Mouse (Mus musculus) ES-E14 (cell line): ENCODE measurements around the gene Scnn1g. TPM values are rescaled to one million over a fixed set of nuclear protein-coding genes. Genes with fewer than 3 reads are reported as not detected.

Experiments used
- DNase-seq: peaks from one replicate; pipeline ENCODE4 v3.0.0-alpha.2; 2013; ENCODE audit warnings: low read depth, low spot score
- H3K27ac ChIP-seq: 2 replicates; pipeline ENCODE4 v1.5.1; 2012; ENCODE audit warnings: low read depth, mild to moderate bottlenecking, low read length, moderate library complexity, mixed read lengths; ENCODE audit not compliant: poor library complexity, insufficient read depth, severe bottlenecking
- H3K36me3 ChIP-seq: 2 replicates; pipeline ENCODE4 v1.6.1; 2012; ENCODE audit warnings: mild to moderate bottlenecking, low read length, moderate library complexity, mixed read lengths; ENCODE audit not compliant: control insufficient read depth, poor library complexity, insufficient read depth, severe bottlenecking
- H3K4me1 ChIP-seq, 2 experiments: fragments of 150-350 bp in 1 of 2; sonication (generic) in 1 of 2; 2 replicates each; pipeline ENCODE4 v1.6.1; 2012; ENCODE audit warnings: low read length in 2 of 2, mild to moderate bottlenecking in 1 of 2, mixed read lengths in 1 of 2; ENCODE audit not compliant: control insufficient read depth in 2 of 2, insufficient read depth in 2 of 2, poor library complexity in 1 of 2
- H3K4me3 ChIP-seq, 2 experiments: fragments of 150-350 bp in 1 of 2; sonication (generic) in 1 of 2; 2 replicates each; pipeline ENCODE4 v1.5.1; 2012; ENCODE audit warnings: low read length in 2 of 2, low read depth in 1 of 2, mild to moderate bottlenecking in 1 of 2, mixed read lengths in 1 of 2; ENCODE audit not compliant: insufficient read depth in 1 of 2, poor library complexity in 1 of 2, severe bottlenecking in 1 of 2
- H3K9ac ChIP-seq: 2 replicates; pipeline ENCODE4 v1.6.1; 2012; ENCODE audit warnings: low read depth, mild to moderate bottlenecking, low read length, mixed read lengths; ENCODE audit not compliant: poor library complexity, insufficient read depth, severe bottlenecking
- H3K9me3 ChIP-seq: fragments of 150-350 bp; sonication (generic); 2 replicates; pipeline ENCODE4 v1.6.1; 2012; ENCODE audit warnings: low read depth, mild to moderate bottlenecking, low read length; ENCODE audit not compliant: control insufficient read depth, insufficient read depth
- CHD2 ChIP-seq: IDR thresholded peaks from 2 replicates; pipeline ENCODE4 v1.6.1; 2014; ENCODE audit warnings: mild to moderate bottlenecking, low read depth, low read length, inconsistent platforms
- HCFC1 ChIP-seq: IDR thresholded peaks from 2 replicates; pipeline ENCODE4 v1.6.1; 2012; ENCODE audit warnings: low read length, inconsistent platforms, borderline replicate concordance; ENCODE audit not compliant: insufficient read depth
- MAFK ChIP-seq: IDR thresholded peaks from 2 replicates; pipeline ENCODE4 v1.6.1; 2014; ENCODE audit warnings: mild to moderate bottlenecking, low read depth, low read length, inconsistent platforms; ENCODE audit not compliant: insufficient read depth
- ZC3H11A ChIP-seq: IDR thresholded peaks from 2 replicates; pipeline ENCODE4 v1.6.1; 2012; ENCODE audit warnings: low read depth, mild to moderate bottlenecking, inconsistent platforms, low read length, borderline replicate concordance
- ZNF384 ChIP-seq: IDR thresholded peaks from 2 replicates; pipeline ENCODE4 v1.6.1; 2012; ENCODE audit warnings: low read depth, low read length, inconsistent platforms
- in situ Hi-C, 2 experiments: fragments of 600-800 bp; cut with MboI; formaldehyde crosslinking; loops; one replicate each; pipeline ENCODE4 v1.15.1; 2025; ENCODE audit warnings: low sequenced_read_pairs in 2 of 2, inconsistent platforms in 1 of 2; ENCODE audit not compliant: unreplicated experiment in 2 of 2
- total RNA-seq: library from RNA; depleted of rRNA; stranded (reverse); fragments of 300-350 nt; gene quantifications from 2 replicates; pipeline ENCODE4 v1.2.3, GENCODE M21; 2012

Gene Scnn1g
- total RNA-seq, 1 experiment = not detected

DNA sequence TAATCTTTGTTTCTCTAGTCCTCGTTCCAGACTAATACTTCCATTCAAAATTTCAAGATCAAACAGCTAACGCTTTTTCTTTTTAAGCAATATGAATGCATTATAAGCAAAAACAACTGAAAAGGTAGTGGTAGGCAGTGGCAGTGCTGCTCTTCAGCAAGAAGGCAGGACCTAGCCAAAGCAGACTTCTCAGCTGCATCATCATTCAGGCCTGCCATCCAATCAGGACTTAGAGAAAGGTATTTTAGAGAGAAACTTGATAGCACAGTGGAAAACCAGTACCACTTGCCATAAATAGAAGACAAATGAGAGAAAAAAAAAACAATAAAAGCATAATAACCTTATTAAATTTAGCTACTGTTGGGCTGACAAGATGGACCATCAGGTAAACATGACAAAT lies 29.2 kb upstream of the Scnn1g start:
- Histone ChIP-seq H3K27ac (no peak overlapping the region), H3K36me3 (no peaks in the 10 kb centered on the region), H3K9ac (no peak overlapping the region), H3K4me1 (no peaks in the 10 kb centered on the region), H3K9me3 (no peaks in the 10 kb centered on the region), H3K4me3 (no peak overlapping the region)
- in situ Hi-C loops = no loop called here
- TF ChIP-seq ZC3H11A (no peak), MAFK (no peak), HCFC1 (no peak), CHD2 (no peak), ZNF384 (no peak)
- no peak for DNase-seq

DNA sequence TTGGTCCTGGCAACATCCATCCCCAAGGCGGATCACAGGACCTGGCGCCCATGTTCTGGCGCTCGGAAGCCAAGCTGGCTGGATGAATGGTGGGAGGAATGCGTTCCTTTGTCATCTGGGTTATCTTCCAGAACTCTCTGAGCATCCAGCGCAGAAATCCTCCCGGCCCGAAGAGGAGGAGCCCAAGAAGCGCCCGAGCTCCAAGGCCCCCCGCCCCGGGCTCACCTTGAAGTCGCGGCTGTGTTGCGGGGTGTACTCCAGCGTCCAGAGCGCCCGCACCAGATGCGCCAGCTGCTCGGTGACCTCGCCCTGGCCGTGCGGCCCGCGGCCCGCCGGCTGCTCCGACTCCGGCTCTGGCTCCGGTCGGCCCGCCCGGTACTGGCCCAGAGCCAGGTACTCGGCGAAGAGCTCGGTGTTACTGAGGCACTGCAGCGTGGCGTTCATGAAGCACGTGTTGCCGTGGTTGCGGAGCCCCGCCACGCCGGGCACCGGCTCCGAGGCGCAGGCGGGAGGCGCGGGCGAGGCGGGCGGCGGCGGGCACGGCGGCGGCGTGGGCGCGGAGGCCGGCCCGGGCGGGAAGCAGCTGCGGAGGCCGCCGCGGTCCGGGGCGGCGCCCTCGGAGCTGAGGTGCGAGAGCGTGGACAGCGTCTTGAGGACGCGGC lies 27.7 kb upstream of the Scnn1g start:
- Histone ChIP-seq H3K9ac (peak overlapping the region; percentile 88), H3K4me1 (no peaks in the 10 kb centered on the region), H3K36me3 (no peaks in the 10 kb centered on the region), H3K27ac (no peak overlapping the region), H3K9me3 (no peaks in the 10 kb centered on the region), H3K4me3 (peak overlapping the region; percentile 73 to 94)
- DNase-seq = no peak
- in situ Hi-C loops = no loop called here
- no peak for TF ChIP-seq HCFC1
- no peak for TF ChIP-seq ZC3H11A

DNA sequence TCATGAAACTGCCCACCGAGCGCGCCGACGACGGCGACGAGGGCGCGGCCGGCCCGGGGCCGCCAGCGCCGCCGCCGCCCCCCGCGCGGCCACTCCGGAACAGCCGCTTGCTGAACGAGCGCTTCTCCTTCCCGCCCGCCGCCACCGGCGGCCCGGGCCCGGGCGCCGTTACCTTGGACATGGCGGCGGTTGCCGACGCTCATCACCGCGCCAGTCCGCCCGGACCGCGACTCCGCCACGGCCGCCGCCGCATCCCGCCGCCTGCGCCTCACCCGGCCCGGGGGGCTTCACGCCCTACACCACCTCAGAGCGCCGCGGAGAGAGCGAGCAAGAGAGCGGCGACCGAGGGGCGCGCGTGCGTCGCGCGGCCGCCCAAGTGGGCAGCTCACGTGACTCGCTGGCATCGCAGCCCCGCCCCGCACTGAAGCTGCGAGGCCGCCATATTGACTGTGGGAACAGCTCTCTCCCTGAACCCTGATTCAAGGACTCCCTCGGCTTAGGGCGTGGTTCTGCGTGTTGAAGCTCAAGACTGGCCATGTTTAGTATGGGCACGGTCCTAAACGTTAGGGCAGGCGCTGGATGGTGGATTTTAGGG lies 27.1 kb upstream of the Scnn1g start, which contains the start of gene Usp31:
Gene Usp31, minus strand, starts transcription at position 181 of the 595 bp plus-strand sequence.
- peak; percentile 98 for TF ChIP-seq HCFC1
- no peak for TF ChIP-seq ZNF384
- in situ Hi-C loops = no loop called here
- H3K36me3 ChIP-seq = no peaks in the 10 kb centered on the region
- no peaks in the 10 kb centered on the region for H3K9me3 ChIP-seq
- no peak within 1 kb of the TSS for H3K27ac ChIP-seq
- peak within 1 kb of the TSS; percentile 73 to 94 for H3K4me3 ChIP-seq
- peak; percentile 87 for DNase-seq
- H3K9ac ChIP-seq = peak within 1 kb of the TSS; percentile 88
- no peaks in the 10 kb centered on the region for H3K4me1 ChIP-seq

DNA sequence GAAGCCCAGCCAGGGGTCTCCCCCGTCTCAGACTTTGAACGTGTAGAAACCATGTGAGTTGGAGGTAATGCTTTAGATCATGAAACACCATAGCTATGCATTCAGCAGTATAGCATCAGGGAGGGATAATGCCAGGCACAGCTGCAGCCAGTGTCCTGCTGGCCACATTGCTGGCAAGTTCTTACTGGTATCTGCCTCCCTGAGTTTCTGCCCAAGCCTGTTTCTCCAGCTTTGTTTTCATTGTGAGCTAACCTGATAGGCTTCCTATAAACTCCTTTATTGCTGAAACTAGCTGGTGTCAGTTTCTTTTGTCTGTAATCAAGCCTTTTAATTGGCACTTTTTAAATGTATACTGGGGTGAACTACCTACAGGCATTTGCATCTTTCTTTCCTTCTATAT lies 23.1 kb upstream of the Scnn1g start:
- H3K36me3 ChIP-seq = no peaks in the 10 kb centered on the region
- DNase-seq = no peak
- H3K9me3 ChIP-seq = no peaks in the 10 kb centered on the region
- H3K4me3 ChIP-seq = no peak overlapping the region
- TF ChIP-seq ZNF384 (no peak), CHD2 (no peak), HCFC1 (no peak), MAFK (no peak), ZC3H11A (no peak)
- in situ Hi-C loops = no loop called here
- H3K27ac ChIP-seq = no peak overlapping the region
- no peak overlapping the region for H3K9ac ChIP-seq
- H3K4me1 ChIP-seq = no peaks in the 10 kb centered on the region

DNA sequence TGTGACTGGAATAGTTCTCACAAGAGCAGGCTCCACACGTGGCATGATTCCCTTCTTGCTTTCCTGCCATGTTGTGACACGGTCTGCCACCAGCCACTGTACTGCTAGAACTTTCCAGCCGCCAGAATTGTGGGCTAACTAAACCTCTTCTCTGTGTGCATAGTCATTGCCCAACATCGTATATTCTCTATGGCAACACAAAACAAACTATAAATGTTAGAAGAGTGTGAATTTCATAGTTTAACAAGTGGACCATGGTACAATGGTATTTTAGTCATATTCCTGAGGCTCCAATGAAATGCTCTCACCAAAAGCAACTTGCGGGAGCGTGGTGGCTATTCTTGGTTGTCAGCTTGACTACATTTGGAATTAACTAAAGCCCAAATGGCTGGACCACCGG lies 17.2 kb upstream of the Scnn1g start:
- H3K4me1 ChIP-seq = no peaks in the 10 kb centered on the region
- no peak for DNase-seq
- H3K27ac ChIP-seq = 0 out of 2 replicates have a peak overlapping the region, but pooled peaks have one; percentile 22
- no peaks in the 10 kb centered on the region for H3K9me3 ChIP-seq
- TF ChIP-seq HCFC1 = no peak
- TF ChIP-seq CHD2 = no peak
- TF ChIP-seq ZNF384 = no peak
- no peak for TF ChIP-seq ZC3H11A
- TF ChIP-seq MAFK = no peak
- in situ Hi-C loops = no loop called here
- no peak overlapping the region for H3K9ac ChIP-seq
- H3K36me3 ChIP-seq = no peaks in the 10 kb centered on the region
- no peak overlapping the region for H3K4me3 ChIP-seq
